Mouse (Mus musculus): ENCODE results near the gene Catip. TPM values are rescaled to one million over a fixed set of nuclear protein-coding genes. Genes with fewer than 3 reads are reported as not detected.

Catip gene
- total RNA-seq, 2 experiments from 2014 or later: 0.44 TPM; not detected in 1

- DNase-seq: no peak
These were observed 38.6 kb downstream of the Catip start for GRCm38 (mm10) chr1:74400531-74400930.

GRCm38 (mm10) chr1:74401015-74401702 lies 39.3 kb downstream of the Catip start:
- DNase-seq: no peak

- no peak for DNase-seq
These were observed 42.3 kb downstream of the Catip start for GRCm38 (mm10) chr1:74404206-74404605.

GRCm38 (mm10) chr1:74408589-74409504 lies 46.9 kb downstream of the Catip start, which contains the start of gene Vil1:
Gene Vil1 (plus strand): TSS chr1:74409376.
- DNase-seq: no peak

- DNase-seq: no peak
These were observed 49.9 kb downstream of the Catip start for GRCm38 (mm10) chr1:74411753-74412325.

GRCm38 (mm10) chr1:74412711-74413110 lies 50.8 kb downstream of the Catip start:
- DNase-seq: no peak

- no peak for DNase-seq
These were observed 53.2 kb downstream of the Catip start for GRCm38 (mm10) chr1:74415143-74415542.

Small RNA genes lying within 50 kb of the gene (microRNA-seq; reads per million reads assigned to microRNA genes)
- gene Mir26b: 30,272 to 43,929 reads per million in 2 experiments

Other genes with a start within 250 kb of the Catip start
- gene Tns1, start 237.7 kb upstream of the Catip start, total RNA-seq (2021): 100 to 1,000 TPM; 636 to 666 TPM
- under 1 TPM; 0.84 to 0.95 TPM for gene Rufy4, start 236.6 kb upstream of the Catip start, total RNA-seq (2021)
- gene Cxcr2, start 208.1 kb upstream of the Catip start, total RNA-seq (2021): under 1 TPM in 1 of 2 experiments, not detected in 1; 0.44 TPM
- gene Cxcr1, start 167.5 kb upstream of the Catip start, total RNA-seq (2021): not detected
- 100 to 1,000 TPM; 141 to 153 TPM for gene Arpc2, start 126.0 kb upstream of the Catip start, total RNA-seq (2021)
- gene Gpbar1, start 83.6 kb upstream of the Catip start, total RNA-seq (2021): not detected
- 100 to 1,000 TPM in 1 of 2 experiments, 10 to 100 TPM in 1; 99.8 to 102 TPM for gene Aamp, start 77.4 kb upstream of the Catip start, total RNA-seq (2021)
- 100 to 1,000 TPM; 138 to 151 TPM for gene Pnkd, start 77.2 kb upstream of the Catip start, total RNA-seq (2021)
- 10 to 100 TPM; 40.2 to 46.3 TPM for gene Tmbim1, start 56.5 kb upstream of the Catip start, total RNA-seq (2021)
- gene Slc11a1, start 13.1 kb downstream of the Catip start, total RNA-seq (2021): 1 to 10 TPM; 5.3 to 5.4 TPM
- 100 to 1,000 TPM; 107 to 116 TPM for gene Ctdsp1, start 29.4 kb downstream of the Catip start, total RNA-seq (2021)
- gene Vil1, start 47.3 kb downstream of the Catip start, total RNA-seq (2021): 1 to 10 TPM; 1.2 to 1.5 TPM
- gene Cnot9, start 143.9 kb downstream of the Catip start, total RNA-seq (2021): 10 to 100 TPM; 12.6 to 13.0 TPM
- under 1 TPM in 1 of 2 experiments, not detected in 1; 0.15 TPM for gene Plcd4, start 180.8 kb downstream of the Catip start, total RNA-seq (2021)
- gene Usp37, start 182.2 kb downstream of the Catip start, total RNA-seq (2021): 1 to 10 TPM; 9.0 to 9.9 TPM
- 10 to 100 TPM; 10.6 to 13.2 TPM for gene Zfp142, start 226.1 kb downstream of the Catip start, total RNA-seq (2021)
- gene Bcs1l, start 226.2 kb downstream of the Catip start, total RNA-seq (2021): 10 to 100 TPM; 33.6 to 35.2 TPM
- gene Rnf25, start 239.3 kb downstream of the Catip start, total RNA-seq (2021): 10 to 100 TPM; 13.8 to 19.6 TPM
- under 1 TPM; 0.64 to 0.74 TPM for gene Stk36, start 239.3 kb downstream of the Catip start, total RNA-seq (2021)

All from heart, adult 18-20 months (tissue).